Mouse (Mus musculus): ENCODE measurements around the gene Aoah. TPM values are rescaled to one million over a fixed set of nuclear protein-coding genes. Genes with fewer than 3 reads are reported as not detected.

Aoah gene
- total RNA-seq, 2 experiments from 2014 or later: 0.61 to 0.72 TPM

- DNase-seq (ENCODE audit: low spot score in 2 of 2): no peak
These were observed 111.3 kb downstream of the Aoah start for GRCm38 (mm10) chr13:20905195-20905594.

DNA sequence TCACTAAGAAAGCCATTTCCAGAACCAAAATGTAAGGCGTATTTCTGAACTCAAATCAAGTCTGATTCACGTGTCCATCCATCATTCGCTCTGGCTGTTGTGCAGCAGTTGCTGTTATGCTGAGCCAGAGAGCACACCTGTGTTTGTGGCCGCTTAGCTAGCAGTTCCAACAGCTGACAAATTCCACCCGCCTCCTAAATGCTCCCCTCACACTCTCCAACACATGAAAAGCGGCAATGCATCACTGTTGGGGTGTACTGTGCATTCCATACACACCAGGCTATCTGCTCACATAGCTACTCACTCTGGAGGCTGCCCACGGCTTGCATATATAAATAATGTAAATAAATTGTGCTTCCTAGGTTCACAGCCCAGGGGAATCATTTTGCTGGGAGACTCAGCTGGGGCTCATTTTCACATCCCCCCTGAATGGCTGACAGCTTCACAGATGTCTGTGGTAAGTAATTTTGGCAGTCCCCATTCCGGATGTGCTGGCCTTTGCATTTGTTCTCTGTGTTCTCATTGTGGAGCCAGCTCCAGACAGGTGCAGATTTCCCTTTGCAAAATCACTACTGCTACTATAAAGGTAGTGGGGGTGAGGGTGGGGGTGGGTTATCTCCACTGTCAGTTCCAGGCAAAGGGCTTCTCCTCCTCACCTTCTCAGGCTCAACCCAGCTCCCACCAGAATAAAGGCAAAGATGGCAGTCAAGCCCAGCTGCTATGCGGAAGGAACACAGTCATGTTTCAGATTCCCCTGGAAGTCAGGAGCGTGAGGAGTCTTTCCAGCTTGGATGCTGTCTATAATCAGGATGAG is 123.0 kb downstream of the Aoah start:
- DNase-seq (ENCODE audit: low spot score in 2 of 2): no peak

- no peak for DNase-seq (ENCODE audit: low spot score in 2 of 2)
These were observed 126.5 kb downstream of the Aoah start for GRCm38 (mm10) chr13:20920401-20920800.

- no peak for DNase-seq (ENCODE audit: low spot score in 2 of 2)
These were observed 142.1 kb downstream of the Aoah start for GRCm38 (mm10) chr13:20936016-20936415.

GRCm38 (mm10) chr13:20937452-20937851 is 143.5 kb downstream of the Aoah start:
- peak; percentile 60 to 73 for DNase-seq (ENCODE audit: low spot score in 2 of 2)

DNA sequence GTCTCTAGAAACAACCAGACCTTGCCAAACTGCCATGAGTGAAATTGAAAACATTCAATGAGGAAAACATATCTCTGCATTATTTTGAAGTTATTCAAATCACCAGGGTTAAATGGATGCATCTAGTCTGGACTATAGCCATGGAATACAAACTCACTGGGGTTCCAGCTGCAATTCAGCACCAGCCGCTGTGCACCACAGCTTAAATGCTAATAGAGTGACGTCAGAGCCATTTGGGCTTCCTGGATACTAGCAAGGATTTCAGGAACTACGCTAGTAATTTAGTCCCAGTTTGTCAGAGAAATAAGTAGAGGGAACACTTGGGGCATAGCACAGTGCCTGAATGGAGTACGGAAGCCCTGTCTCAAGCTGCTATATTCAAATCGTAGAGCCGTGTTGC is 145.2 kb downstream of the Aoah start:
- DNase-seq (ENCODE audit: low spot score in 2 of 2): no peak

GRCm38 (mm10) chr13:20940389-20940788 is 146.5 kb downstream of the Aoah start:
- DNase-seq (ENCODE audit: low spot score in 2 of 2): peak; percentile 3 to 25

GRCm38 (mm10) chr13:20941707-20942106 is 147.8 kb downstream of the Aoah start:
- no peak for DNase-seq (ENCODE audit: low spot score in 2 of 2)

DNA sequence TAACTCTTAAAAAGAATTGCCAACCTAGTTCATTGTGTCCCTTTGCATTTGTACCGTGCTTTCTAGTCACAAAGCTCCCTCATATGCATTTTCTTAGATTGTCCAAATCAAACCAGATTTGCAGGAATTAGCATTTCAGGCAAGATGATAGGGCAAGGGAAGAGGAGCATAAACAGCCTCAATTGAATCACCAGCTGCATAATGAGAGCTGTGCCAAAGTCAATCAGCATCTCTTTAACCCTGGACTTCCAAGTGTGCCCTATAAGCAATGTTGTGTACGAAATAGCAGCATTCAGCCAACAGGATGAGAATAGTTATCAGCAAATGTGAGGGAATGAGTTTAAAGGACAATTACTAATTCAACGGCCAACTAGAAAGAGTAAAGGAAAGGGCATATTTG is 169.2 kb downstream of the Aoah start:
- DNase-seq (ENCODE audit: low spot score in 2 of 2): no peak

DNA sequence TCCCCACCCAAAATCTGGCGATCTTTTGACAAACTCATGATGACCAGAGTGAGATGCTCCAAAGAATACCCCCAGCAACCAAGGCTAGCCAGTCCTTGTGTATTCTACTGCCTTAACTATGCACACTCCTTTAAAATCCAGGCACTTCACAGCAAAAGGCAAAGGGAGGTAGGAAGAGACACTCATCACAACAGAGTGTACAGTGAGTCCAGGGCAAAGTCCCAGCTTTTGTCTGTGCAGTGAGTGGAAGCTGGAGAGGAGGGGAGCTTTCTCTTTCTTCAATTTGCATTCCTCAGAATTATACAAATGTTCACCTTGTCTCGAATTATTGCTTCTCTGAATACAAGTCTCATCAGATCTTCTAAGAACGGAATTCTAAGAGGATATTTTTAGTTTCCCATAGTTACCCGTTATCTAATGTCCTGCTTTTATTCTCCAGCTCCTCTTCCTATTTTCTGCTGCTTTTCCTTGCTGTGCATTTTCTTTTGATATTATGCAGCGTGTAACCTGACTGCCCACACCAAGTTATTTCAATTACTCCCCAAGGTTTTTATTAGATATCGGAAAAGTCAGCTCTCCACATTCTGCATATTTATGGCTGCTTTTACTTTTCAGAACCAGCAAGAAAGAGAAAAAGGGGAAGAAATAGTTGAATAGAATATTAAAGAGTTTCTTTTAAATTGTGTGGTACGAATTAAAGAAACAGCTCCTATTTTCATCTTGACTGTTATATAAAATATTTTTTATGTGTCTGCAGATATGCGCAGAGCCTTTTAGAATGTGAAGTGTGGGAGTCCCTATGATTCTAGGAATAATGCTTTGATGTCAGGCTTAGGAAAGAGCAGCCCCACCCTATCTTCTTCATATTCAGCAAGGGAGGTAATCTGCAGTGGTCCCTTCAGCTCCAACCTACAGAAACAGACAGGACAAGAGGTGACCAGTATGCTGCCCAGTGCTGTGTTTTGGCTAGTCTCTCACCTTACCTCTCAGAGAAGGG is 187.6 kb downstream of the Aoah start:
- no peak for DNase-seq (ENCODE audit: low spot score in 2 of 2)

DNA sequence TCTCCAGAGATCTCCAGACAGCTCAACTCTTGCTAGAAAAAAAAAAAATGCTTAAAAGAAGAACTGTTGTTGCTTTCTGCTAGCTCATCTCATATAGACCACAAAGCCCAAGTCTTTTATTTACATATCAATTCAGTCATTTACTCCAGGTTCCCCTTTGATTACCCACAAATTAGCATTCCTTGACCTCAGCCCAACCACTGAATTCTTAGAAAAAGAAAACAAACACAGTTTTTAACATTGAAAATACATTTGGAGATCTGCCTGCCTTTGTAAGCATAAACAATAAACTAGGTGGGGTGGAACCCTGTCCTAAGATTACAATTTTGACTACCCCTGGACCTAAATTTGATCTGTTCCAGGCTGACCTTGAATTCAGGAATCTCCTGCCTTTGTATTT is 191.6 kb downstream of the Aoah start:
- DNase-seq (ENCODE audit: low spot score in 2 of 2): no peak

DNA sequence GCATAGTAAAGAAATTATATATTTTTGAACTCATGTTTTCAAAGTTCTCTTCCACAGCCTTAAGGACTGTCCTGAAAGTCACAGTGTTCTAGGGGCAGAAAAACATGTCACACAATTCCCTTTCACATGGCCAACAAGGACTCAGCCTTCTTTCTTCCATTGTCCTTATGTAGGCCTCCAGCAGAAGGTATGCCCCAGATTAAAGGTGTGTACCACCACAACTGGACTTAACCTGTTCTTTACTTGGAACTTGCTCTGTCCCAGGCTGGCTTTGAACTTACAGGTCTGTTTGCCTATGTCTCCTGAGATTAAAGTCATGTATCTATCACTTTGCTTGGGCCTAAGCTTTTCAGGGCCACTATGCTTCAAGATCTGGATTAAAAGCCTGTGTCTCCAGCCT is 192.0 kb downstream of the Aoah start:
- no peak for DNase-seq (ENCODE audit: low spot score in 2 of 2)

GRCm38 (mm10) chr13:21005238-21005637 is 211.3 kb downstream of the Aoah start:
- no peak for DNase-seq (ENCODE audit: low spot score in 2 of 2)

DNA sequence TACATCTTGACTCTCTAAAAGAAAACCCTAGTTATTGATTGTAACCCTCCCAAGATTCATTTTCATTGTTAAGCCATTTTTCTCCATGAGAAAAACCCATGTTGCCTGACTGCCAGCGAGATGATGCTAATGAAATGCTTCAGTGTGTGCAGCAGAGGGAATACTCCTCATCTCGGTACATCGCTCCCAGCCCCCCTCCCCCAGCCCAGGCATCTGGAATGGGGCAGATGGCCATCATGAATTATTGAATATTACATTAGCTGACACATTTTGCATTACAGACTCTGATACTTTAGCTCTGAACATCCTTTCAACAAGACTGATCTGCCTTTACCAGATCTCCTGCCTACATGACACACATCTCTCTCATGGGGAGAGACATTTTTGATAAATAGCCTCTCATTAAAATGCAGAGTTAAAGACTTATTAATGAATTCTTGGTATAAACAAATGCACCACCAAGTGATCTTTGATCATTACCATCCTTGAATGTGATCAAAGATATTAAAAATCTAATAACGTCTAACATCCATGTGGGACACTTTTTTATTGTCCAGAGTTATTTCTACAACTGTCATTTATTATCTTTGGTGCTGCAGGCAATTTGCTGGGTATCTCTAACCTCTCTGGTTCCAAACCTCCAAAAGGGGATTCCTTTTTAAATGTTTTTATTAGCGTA is 211.9 kb downstream of the Aoah start:
- DNase-seq (ENCODE audit: low spot score in 2 of 2): no peak

GRCm38 (mm10) chr13:21006321-21006653 is 212.4 kb downstream of the Aoah start:
- no peak for DNase-seq (ENCODE audit: low spot score in 2 of 2)

GRCm38 (mm10) chr13:21013659-21014058 is 219.7 kb downstream of the Aoah start:
- no peak for DNase-seq (ENCODE audit: low spot score in 2 of 2)

DNA sequence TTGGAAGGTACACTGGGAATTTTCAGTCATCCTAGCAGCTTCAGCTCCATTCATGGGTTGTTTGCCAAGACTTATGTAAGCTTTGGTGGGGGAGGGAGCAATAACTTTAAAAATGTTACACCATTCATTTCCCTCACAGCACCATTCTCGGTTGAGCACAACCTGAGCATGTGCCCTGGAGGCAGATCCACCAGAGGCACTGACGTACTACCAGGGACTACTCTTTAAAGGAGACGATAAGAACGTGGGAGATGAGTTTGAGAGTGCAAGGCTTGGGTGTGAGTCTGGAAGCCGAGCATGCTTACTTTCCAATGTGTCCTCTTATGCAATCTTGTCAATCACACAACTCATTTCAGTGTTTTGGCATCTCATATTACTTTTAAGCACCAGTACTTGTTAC is 230.9 kb downstream of the Aoah start:
- DNase-seq (ENCODE audit: low spot score in 2 of 2): no peak

DNA sequence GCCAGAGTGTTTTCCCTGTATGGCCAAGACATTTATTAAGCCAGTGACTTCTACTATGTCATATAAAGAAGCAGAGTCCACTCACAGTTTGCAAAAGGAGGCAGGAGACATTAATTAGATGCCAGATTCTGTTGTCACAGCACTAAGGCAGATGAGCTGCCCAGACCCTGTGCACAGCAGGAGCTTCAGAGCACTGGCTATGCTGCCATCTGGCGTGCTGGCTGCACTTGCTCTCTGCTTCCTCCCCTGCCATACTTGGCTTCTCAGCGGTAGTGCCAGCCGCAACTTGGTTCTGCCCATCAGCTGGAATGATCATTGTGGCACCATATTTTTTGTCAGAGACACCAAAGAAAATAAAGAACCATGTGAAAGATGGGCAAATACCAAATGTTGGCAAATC is 239.3 kb downstream of the Aoah start:
- peak; percentile 12 to 50 for DNase-seq (ENCODE audit: low spot score in 2 of 2)

DNA sequence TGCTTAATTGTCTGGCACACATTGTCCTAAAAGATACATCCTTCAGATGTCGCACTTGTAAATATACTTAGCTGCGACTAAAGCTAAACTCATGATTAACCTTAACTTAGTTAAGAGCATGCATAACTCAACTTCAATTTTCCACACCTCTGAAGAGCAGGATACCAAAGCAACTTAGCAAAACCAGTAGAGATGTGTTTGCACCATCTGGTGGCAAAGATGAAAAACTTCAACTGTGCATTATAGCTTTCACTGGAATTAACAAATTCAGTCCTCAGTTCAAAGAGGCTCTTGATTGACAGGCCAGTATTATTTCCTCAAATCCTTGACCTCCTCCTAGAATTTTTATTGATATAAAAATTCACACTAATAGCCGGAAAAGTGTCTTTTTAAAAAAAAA is 241.1 kb downstream of the Aoah start:
- DNase-seq (ENCODE audit: low spot score in 2 of 2): no peak

- DNase-seq (ENCODE audit: low spot score in 2 of 2): no peak
These were observed 242.1 kb downstream of the Aoah start for GRCm38 (mm10) chr13:21035981-21036380.

DNA sequence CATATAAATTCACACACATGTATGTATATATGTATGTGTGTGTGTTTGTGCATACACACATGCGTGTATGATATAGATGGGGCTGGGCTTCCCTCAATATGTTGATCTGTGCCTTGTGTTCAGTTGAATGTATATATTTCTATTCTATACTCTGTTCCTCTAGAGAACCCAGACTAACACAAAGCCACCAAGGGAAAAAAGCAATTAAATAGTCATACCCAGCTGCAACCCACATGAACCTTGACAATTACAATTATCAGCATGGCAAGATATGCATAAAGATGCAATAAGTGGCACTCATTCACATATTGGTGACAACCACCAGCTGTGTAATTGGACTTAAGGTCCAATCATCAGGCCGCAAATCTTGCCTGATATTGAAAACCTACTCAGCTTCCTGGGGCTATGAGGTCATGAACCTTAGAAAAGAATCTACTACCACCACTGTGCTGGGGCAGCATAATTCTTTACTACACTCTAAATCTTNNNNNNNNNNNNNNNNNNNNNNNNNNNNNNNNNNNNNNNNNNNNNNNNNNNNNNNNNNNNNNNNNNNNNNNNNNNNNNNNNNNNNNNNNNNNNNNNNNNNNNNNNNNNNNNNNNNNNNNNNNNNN is 246.8 kb downstream of the Aoah start:
- DNase-seq (ENCODE audit: low spot score in 2 of 2): no peak
